Mouse (Mus musculus) monocyte, adult 2 months (primary cell): ENCODE data around the gene Lingo1.

Source experiments
- DNase-seq, 2 experiments: peaks; one replicate each; pipeline ENCODE4 v3.0.0; 2022; ENCODE audit warnings: low spot score in 2 of 2, low read depth in 1 of 2

Lingo1 gene

GRCm38 (mm10) chr9:56608691-56609351 lies 187.4 kb downstream of the Lingo1 start:
- DNase-seq: no peak

GRCm38 (mm10) chr9:56606082-56606740 lies 190.1 kb downstream of the Lingo1 start:
- DNase-seq: no peak

- no peak for DNase-seq
Observed at GRCm38 (mm10) chr9:56605443-56605806, 190.8 kb downstream of the Lingo1 start.

DNA sequence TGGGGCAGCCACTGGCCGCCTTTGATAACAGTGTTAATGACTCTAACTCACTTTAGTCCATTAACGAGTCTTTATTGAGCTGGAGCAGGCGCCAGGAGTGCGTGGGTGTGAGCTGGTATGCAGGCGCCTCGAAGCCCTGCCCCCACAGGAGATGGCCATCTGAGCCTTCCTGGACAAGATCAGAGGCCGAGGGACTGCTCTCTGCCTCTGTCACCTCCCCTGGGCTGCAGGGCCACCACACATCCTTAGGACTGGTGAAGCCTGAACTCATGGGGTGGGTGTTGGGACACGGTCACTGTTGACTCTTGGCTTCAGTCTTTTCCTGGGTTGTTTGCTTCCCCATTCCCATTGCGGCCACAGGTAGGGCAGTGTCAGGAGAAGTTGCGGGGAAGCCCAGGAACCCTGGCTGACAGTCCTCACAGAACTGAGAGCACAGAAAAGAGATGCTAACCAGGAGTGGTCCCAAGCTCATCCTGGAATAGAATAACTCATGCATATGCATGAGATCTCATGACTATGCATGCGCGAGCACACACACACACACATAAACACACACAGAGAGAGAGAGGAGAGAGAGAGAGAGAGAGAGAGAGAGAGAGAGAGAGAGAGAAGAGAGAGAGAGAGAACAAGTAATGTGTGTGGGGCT lies 191.3 kb downstream of the Lingo1 start:
- no peak for DNase-seq

- no peak for DNase-seq
Observed at GRCm38 (mm10) chr9:56600655-56601054, 195.6 kb downstream of the Lingo1 start.

DNA sequence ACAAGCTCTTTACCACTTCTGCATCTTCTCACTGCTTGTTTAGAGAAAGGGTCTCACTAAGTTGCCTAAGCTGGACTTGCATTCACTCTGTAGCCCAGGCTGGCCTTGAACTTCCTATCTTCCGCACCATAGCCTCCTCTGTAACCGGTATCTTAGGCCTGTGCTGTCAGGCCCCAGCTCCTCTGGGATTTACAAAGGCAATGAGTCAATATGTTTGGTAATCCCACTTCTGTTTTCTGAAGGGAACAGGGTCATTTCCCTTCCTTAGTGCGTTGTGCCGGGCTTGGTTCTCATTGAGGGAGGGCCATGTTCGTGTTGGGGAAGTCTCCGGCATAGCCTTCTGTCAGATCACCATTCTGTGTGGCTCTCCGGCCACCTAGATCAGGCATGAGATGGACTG lies 203.6 kb downstream of the Lingo1 start:
- DNase-seq: peak; percentile 7 to 15

GRCm38 (mm10) chr9:56591248-56591888 lies 204.9 kb downstream of the Lingo1 start:
- DNase-seq: no peak

DNA sequence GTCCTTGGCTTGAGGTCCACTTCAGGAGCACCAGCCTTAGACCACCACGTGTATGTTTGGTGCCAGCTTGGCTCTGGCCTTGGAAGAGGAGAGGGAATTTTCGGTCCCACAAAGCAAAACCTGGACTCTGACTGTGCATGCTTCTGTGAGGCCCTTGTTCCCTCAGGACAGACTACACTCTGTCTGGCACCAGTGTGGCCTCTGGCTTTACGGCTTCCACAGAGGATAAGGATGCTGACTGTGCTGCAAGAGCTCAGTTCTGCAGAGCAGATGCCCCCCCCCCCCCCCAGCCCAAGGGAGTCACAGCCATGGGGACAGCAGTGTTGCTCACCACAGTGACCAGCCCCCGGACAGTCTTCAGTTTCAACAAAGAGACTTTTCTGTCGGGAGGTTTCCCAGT lies 206.5 kb downstream of the Lingo1 start:
- no peak for DNase-seq

GRCm38 (mm10) chr9:56584043-56584424 lies 212.2 kb downstream of the Lingo1 start:
- no peak for DNase-seq

- DNase-seq: no peak
Observed at GRCm38 (mm10) chr9:56583139-56584042, 212.9 kb downstream of the Lingo1 start.

GRCm38 (mm10) chr9:56582628-56583027 lies 213.6 kb downstream of the Lingo1 start:
- no peak for DNase-seq

- DNase-seq: no peak
Observed at GRCm38 (mm10) chr9:56581700-56582099, 214.6 kb downstream of the Lingo1 start.

DNA sequence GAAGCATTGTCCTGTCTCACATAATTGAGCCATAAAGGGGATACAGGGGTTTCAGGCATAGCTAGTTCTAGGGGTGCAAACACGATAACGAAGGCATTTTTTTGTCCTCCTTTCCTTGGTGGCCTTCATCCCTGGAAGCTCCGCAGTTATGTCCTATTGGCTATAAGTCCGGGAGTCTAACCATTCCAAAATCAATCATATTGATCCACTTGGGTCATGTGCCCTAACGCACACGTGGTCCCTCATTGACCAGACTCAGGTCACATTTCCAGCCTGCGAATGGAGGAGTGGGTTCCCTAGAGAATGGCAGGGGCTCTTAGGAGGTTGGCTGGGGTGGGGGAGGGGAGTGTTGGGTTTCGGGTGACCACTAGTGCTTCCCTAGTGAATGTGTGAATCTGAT lies 215.3 kb downstream of the Lingo1 start:
- no peak for DNase-seq

DNA sequence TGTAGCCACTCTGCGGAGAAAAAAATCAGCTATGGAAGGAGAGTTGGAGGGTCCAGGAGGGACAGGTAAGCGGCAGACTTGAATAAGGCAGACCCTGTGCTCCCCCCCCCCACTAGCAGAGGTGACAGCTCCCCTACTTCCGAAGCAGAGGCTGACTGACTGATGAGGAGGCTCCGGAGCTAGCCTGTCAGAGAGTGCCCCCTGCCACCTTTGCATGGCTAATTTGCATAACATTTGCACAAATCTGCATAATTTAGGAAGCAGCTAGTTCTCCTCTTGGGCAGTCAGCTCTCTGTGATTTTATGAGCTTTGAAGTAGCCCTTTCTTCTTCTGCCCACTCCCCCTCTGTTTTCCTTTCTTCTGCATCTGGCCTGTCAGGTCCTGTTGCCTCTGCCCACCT lies 216.2 kb downstream of the Lingo1 start:
- DNase-seq: no peak

- DNase-seq: no peak
Observed at GRCm38 (mm10) chr9:56577405-56577804, 218.9 kb downstream of the Lingo1 start.

- DNase-seq: no peak
Observed at GRCm38 (mm10) chr9:56572534-56573479, 223.5 kb downstream of the Lingo1 start.
